Comparison of ENCODE assay signal across 17 mouse cellular contexts in genomic region chr6:93087329-93087728, GRCm38 (mm10).
DNase-seq lines count a peak whose midpoint lies in the region; ATAC-seq lines count a peak whose summit lies in the region.
"Had no signal": no experiment of that assay in that cellular context is flagged by ENCODE, and none has a peak within 500 bp of the region (broad histone marks: within the 10 kb centered on the region; RNA-seq: fewer than 3 reads in every experiment).

No protein-coding gene starts in this region.

- H3K9ac ChIP-seq in embryonic facial prominence, embryonic 14.5 days (ENCODE audit: low read depth, low read length), result no peak overlapping the region
- H3K9ac ChIP-seq: liver, postnatal 0 days; midbrain, embryonic 12.5 days; neural tube, embryonic 12.5 days had no signal

- 83% methylated on average over 2 of the region's 2 CpGs for WGBS in embryonic facial prominence, embryonic 14.5 days
- 81% methylated on average over 2 of the region's 2 CpGs for WGBS in embryonic facial prominence, embryonic 10.5 days

- H3K4me1 ChIP-seq in embryonic facial prominence, embryonic 14.5 days (ENCODE audit: control insufficient read depth, insufficient read depth, low read length), result no peaks in the 10 kb centered on the region
- H3K4me1 ChIP-seq in embryonic facial prominence, embryonic 10.5 days, result no peaks in the 10 kb centered on the region
- no peaks in the 10 kb centered on the region for H3K4me1 ChIP-seq in brown adipose tissue, adult 24 weeks (ENCODE audit: control insufficient read depth, insufficient read depth, insufficient read length, low read length)
- H3K4me1 ChIP-seq: limb, embryonic 10.5 days; midbrain, embryonic 12.5 days; neural tube, embryonic 12.5 days had no signal

- H3K9me3 ChIP-seq in embryonic facial prominence, embryonic 14.5 days (ENCODE audit: control insufficient read depth, low read length), result no peaks in the 10 kb centered on the region
- no peaks in the 10 kb centered on the region for H3K9me3 ChIP-seq in embryonic facial prominence, embryonic 10.5 days
- H3K9me3 ChIP-seq: limb, embryonic 10.5 days; midbrain, embryonic 12.5 days; neural tube, embryonic 12.5 days had no signal

- no peak; the same call in 1 of the 2 replicates for ATAC-seq in embryonic facial prominence, embryonic 14.5 days (ENCODE audit: low read depth)
- no peak for ATAC-seq in inflammation-experienced regulatory T-cells, adult 6 months
- ATAC-seq: forebrain, embryonic 14.5 days; hindbrain, embryonic 16.5 days; liver, postnatal 0 days had no signal

- H3K36me3 ChIP-seq in embryonic facial prominence, embryonic 14.5 days (ENCODE audit: control insufficient read depth, insufficient read depth, low read length), result no peaks in the 10 kb centered on the region
- no peaks in the 10 kb centered on the region for H3K36me3 ChIP-seq in embryonic facial prominence, embryonic 10.5 days (replicated peaks)
- H3K36me3 ChIP-seq: limb, embryonic 10.5 days; midbrain, embryonic 12.5 days; neural tube, embryonic 12.5 days had no signal

- DNase-seq in embryonic facial prominence, embryonic 14.5 days (ENCODE audit: low spot score), result peak; percentile 46
- DNase-seq in embryonic facial prominence, embryonic 10.5 days (ENCODE audit: low spot score), result no peak
- peak; percentile 12 for DNase-seq in layer of hippocampus, adult 11-12 months (ENCODE audit: low spot score)
- no peak for DNase-seq in layer of hippocampus, adult 9-10 months (ENCODE audit: low spot score)
- DNase-seq in kidney, postnatal 14 days, result peak; percentile 51
- DNase-seq: cerebellum, adult 11 months; gastrocnemius, postnatal 25 days; liver, postnatal 0 days; lung, postnatal 10 days had no signal

- no peak overlapping the region for H3K27ac ChIP-seq in embryonic facial prominence, embryonic 14.5 days (replicated peaks; ENCODE audit: low read depth, low read length)
- H3K27ac ChIP-seq in embryonic facial prominence, embryonic 10.5 days (replicated peaks), result no peak overlapping the region
- 0 out of 2 replicates have a peak overlapping the region, but pooled peaks have one; percentile 28 for H3K27ac ChIP-seq in brown adipose tissue, adult 24 weeks (replicated peaks; ENCODE audit: low read depth, low read length)
- H3K27ac ChIP-seq: kidney, postnatal 0 days; limb, embryonic 10.5 days; midbrain, embryonic 12.5 days; neural tube, embryonic 12.5 days had no signal

- H3K4me2 ChIP-seq in embryonic facial prominence, embryonic 14.5 days (ENCODE audit: low read depth, low read length), result no peak overlapping the region
- H3K4me2 ChIP-seq: midbrain, embryonic 12.5 days; neural tube, embryonic 12.5 days had no signal

- no peaks in the 10 kb centered on the region for H3K27me3 ChIP-seq in embryonic facial prominence, embryonic 14.5 days (replicated peaks; ENCODE audit: control insufficient read depth, insufficient read depth, low read length)
- no peaks in the 10 kb centered on the region for H3K27me3 ChIP-seq in embryonic facial prominence, embryonic 10.5 days (replicated peaks; ENCODE audit: low read depth, poor library complexity, severe bottlenecking)
- H3K27me3 ChIP-seq: neural tube, embryonic 12.5 days had no signal

- H3K4me3 ChIP-seq in embryonic facial prominence, embryonic 14.5 days (ENCODE audit: low read depth, low read length), result no peak overlapping the region
- no peak overlapping the region for H3K4me3 ChIP-seq in embryonic facial prominence, embryonic 10.5 days
- H3K4me3 ChIP-seq in brown adipose tissue, adult 24 weeks (ENCODE audit: insufficient read depth, low read depth, low read length), result no peak overlapping the region
- H3K4me3 ChIP-seq: limb, embryonic 10.5 days; midbrain, embryonic 12.5 days; neural tube, embryonic 12.5 days had no signal

Comparison
In these comparisons a context has a peak if more than half of its experiments do, and no peak if none do; other contexts are left out.
1. DNase-seq: peak in embryonic facial prominence, embryonic 14.5 days (single experiment), layer of hippocampus, adult 11-12 months (single experiment) and kidney, postnatal 14 days (single experiment); none in embryonic facial prominence, embryonic 10.5 days (single experiment) and layer of hippocampus, adult 9-10 months (single experiment).